Mouse (Mus musculus) right cerebral cortex, adult 18-20 months (tissue): ENCODE measurements around the gene Adcy7.

ENCODE experiments used
- DNase-seq: peaks from one replicate; pipeline ENCODE4 v3.0.0; 2022; ENCODE audit warnings: mixed read lengths

The Adcy7 gene

GRCm38 (mm10) chr8:88339221-88339620, 67.0 kb downstream of the Adcy7 start:
- DNase-seq, result no peak

GRCm38 (mm10) chr8:88339887-88340695, 67.9 kb downstream of the Adcy7 start:
- no peak for DNase-seq

DNA sequence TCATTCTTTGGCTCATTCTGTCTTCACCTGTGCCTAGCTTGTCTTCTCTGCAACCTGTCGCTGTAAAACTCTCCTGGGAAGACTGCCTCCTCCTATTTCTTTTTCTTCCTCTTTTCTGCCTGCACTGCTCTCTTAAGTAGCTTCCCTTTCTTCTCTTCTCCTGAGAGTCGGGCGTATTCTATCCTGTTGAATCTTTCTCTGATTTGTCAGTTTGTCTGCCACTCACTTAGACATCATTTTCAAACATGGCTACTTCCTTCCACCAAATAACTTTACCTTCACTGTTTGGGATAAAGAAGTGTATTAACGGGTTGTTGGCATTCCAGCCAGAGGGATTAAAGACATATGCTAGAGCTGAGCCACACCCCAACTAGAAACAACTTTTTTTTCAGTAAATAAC, 69.8 kb downstream of the Adcy7 start:
- DNase-seq, result no peak

DNA sequence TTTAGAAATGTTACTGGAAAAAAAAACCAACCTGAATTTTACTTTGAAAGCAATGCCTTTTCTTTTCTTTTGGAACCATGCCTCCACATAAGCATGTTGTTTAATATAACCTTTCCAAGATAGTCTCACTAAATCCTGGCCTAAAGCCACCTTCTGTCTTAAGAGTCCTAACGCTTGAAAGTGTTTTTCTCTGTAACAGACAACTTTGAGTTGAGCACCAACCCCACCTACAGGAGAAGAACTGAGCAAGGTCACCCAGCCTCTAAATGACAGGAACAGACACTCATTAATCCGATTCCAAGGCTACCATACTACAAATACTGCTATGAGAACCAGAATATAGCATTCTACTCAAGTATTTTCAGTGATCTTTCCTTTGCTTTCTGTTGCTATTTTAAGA, 76.8 kb downstream of the Adcy7 start:
- no peak for DNase-seq

DNA sequence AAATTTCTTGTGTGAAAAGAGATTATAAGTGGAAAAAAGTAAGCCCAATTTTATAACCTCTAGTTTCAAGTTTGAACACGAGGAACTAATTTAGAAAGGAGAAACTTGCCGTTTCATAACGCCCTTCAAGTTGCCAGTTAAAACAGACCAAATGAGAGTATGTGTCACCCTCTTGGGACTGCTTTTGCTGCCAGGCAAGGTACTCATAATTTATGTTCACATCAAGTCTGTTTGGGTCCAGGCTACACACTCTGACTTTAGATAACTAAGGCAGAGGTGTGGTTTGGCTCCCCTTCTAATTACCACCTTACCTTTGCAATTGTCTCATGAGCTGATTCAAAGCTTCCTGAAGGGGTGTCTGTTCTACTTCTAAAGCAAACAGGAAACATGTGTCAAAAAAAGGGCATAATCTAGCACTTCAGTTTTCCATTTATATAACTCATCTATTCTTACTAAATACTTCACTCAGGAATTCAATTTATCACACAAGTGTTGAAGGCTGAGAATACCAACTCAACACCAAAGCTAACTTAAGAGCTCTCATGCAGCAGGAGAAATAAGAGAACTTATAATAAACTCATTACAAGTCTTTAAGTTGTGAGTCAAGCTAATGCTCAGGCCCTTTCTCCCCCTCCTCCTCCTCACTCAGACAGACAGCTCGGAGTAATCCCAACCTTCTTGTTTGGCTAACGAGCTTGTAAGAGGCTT, 85.2 kb downstream of the Adcy7 start:
- no peak for DNase-seq

GRCm38 (mm10) chr8:88357946-88358345, 85.7 kb downstream of the Adcy7 start:
- no peak for DNase-seq

DNA sequence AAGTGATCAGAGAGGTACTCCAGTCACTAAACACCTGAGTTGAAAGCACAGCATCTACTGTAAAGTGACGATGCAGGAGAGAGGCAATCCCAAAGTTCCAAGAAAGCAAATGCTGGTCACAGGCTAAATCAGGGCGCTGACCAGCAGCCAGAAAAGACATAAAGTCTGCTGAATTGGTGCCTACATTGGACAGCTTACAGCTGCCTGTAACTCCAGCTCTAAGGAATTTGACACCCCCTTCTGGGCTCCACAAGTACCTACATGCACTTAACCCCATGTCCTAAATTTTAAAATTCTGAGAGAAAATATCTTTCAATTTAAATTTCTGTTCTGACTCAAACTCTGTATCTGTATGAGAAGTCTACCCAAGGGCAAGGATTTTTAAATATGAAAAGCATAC, 87.8 kb downstream of the Adcy7 start:
- no peak for DNase-seq

DNA sequence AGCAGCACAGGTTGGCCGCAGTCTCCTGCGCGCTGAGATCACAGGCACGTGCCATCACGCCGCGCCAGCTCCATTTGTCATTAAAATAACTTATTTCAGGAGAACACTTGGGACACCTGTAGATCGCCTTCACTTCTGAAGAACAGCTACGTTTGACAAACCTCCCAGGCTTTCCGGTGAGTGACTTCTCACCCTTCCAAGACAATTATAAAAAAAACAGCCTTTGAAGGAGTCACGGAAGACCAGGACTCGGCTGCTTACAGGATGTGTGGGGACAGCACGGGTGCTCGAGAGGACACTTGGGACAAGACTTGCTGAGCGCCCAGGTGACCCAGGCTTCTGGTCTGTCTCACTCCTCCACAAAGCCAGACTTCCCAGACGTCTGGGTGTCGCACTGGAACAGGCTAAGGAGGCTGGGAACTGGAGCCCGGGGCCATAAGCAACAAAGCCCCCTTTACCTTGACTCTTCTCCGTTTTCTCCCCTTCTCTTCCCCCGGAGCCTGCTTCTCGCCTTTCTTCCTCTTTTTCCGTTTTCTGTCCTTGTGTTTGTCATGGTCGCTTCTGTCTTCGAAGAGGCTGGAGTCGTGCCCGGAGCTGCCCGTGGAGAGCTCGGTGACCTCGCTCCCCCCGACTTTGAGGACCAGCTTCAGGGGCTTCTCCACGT, 89.0 kb downstream of the Adcy7 start:
- DNase-seq, result no peak

DNA sequence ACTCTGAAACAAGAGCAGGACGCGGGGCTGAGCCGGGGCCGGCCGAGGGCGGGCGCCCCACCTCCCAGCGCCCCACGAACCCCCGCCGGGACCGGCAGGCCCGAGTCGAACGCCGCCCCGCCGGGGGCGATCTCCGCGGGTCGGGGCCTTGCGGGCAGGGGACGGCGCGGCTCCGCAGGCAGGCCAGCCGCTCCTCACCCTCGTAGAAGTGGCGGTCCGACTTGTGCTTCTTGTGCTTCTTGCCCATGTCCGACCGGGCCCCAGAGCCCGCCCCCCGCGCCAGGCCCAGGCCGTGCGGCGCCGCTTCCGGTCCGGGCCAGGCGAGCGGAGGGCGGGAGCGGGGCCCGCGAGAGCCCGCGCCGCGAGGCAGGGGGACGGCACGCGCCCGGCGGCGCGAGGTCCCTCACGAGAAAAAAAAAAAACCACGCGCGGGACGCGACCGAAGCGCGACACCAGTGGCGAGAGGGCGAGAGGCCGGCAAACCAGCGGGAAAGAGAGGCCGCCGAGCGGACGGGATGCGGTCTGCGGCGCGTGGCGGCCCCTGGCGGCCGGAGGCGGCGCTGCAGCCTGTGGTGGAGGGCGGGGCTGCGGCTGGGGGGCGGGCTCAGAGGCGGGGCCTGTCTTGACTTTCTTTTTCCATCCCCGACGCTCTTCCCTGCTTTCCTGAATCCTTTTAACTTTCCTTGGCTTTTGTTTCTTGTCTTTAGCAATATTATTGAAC, 89.7 kb downstream of the Adcy7 start, which contains the start of gene Brd7:
Brd7 (minus strand) TSS at position 487 of the 721 bp plus-strand sequence.
- peak; percentile 85 for DNase-seq

GRCm38 (mm10) chr8:88362446-88363150, 90.4 kb downstream of the Adcy7 start:
- DNase-seq, result no peak

DNA sequence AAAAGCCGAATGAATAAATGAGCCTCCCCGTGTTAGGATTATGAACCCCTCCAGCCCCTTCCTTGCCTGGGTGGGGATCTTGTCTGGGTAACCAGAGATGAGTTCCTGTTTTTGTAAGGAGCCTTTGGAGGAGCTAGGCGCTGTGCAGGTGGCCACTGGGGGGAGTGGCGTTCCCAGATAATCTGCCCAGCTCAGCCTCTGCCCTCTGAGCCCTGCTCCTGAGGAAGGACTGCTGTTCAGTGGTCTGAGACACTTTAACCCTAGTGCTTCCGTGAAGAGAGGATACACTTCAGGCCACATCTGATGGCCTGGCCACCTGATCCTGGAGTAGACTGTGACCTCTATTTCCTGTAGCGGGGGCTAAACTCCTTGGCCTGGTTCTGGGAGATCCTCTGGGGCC, 97.0 kb downstream of the Adcy7 start:
- DNase-seq, result no peak

- no peak for DNase-seq
Measured at GRCm38 (mm10) chr8:88369805-88370204, 97.6 kb downstream of the Adcy7 start.

GRCm38 (mm10) chr8:88371522-88371921, 99.3 kb downstream of the Adcy7 start:
- no peak for DNase-seq

GRCm38 (mm10) chr8:88376836-88377582, 104.8 kb downstream of the Adcy7 start:
- peak; percentile 17 for DNase-seq
